Mouse (Mus musculus) 3134 (cell line): ENCODE results near the gene Taar3.

ENCODE experiments used
- DNase-seq: peaks from one replicate; pipeline ENCODE4 v3.0.0-alpha.2; 2011; ENCODE audit warnings: low spot score; ENCODE audit not compliant: insufficient read length; ENCODE audit errors: extremely low read depth

Taar3 gene

DNA sequence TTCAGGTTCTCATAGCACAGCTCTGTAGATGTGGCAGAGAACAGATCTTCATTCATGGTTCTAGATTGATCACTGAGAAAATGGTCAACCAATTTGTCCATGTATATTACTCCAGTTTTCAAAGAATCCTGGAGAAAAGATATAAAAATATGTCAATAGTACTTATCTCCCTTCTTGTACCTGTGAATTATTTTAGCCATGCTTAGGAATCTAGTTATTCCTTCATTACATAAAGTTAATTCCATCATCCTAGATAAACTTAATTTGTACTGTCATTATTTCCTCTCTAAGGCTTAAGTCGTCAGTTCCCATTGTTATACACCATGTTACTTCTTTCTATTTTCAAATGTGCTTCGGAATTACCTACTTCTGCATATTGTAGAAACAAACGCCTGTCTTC, 44.0 kb downstream of the Taar3 start, which contains the start of gene Taar7a:
Gene Taar7a (minus strand): TSS at position 101 of the 400 bp plus-strand sequence.
- no peak for DNase-seq

GRCm38 (mm10) chr10:23999639-24000038, 50.3 kb downstream of the Taar3 start, which contains the start of gene Taar7b:
TSS of gene Taar7b (plus strand) at chr10:23999939.
- DNase-seq = no peak
